Mouse (Mus musculus) MEL (cell line): ENCODE measurements around the gene Cfap161.

Experiments
- CTCF ChIP-seq, 3 experiments: IDR thresholded peaks in 2 of 3; conservative IDR thresholded peaks in 1 of 3; 2 replicates each; pipeline ENCODE4 v1.5.1; 2011 to 2012; ENCODE audit warnings: low read length in 3 of 3, low read depth in 2 of 3, mild to moderate bottlenecking in 2 of 3, improper control_type of control experiment in 1 of 3, inconsistent platforms in 1 of 3, mixed read lengths in 1 of 3, moderate library complexity in 1 of 3; ENCODE audit not compliant: control insufficient read depth in 1 of 3, insufficient read depth in 1 of 3, poor library complexity in 1 of 3, severe bottlenecking in 1 of 3
- MAX ChIP-seq: IDR thresholded peaks from 2 replicates; pipeline ENCODE4 v1.6.1; 2011; ENCODE audit warnings: low read length, improper control_type of control experiment
- POLR2AphosphoS2 ChIP-seq: IDR thresholded peaks from 2 replicates; pipeline ENCODE4 v1.6.1; 2011; ENCODE audit warnings: low read length, improper control_type of control experiment
- SMC3 ChIP-seq: IDR thresholded peaks from 2 replicates; pipeline ENCODE4 v1.6.1; 2011; ENCODE audit warnings: low read depth, low read length, improper control_type of control experiment
- TCF12 ChIP-seq: IDR thresholded peaks from 2 replicates; pipeline ENCODE4 v1.6.1; 2014; ENCODE audit warnings: low read depth, mild to moderate bottlenecking, inconsistent platforms, low read length, improper control_type of control experiment, moderate library complexity
- USF1 ChIP-seq: IDR thresholded peaks from 2 replicates; pipeline ENCODE4 v1.6.1; 2014; ENCODE audit warnings: low read depth, mild to moderate bottlenecking, inconsistent platforms, low read length, improper control_type of control experiment, moderate library complexity

GRCm38 (mm10) chr7:83780026-83780425, 14.7 kb downstream of the Cfap161 start:
- TF ChIP-seq CTCF (IDR thresholded peaks at IDR 0.05 in 2 of 3, conservative IDR thresholded peaks at IDR 0.05 in 1 of 3; ENCODE audit: control insufficient read depth in 1 of 3, insufficient read depth in 1 of 3, low read depth in 2 of 3, low read length in 3 of 3, poor library complexity in 1 of 3, severe bottlenecking in 1 of 3): no peak
- no peak for TF ChIP-seq MAX
- TF ChIP-seq USF1: no peak
- no peak for TF ChIP-seq POLR2AphosphoS2
- TF ChIP-seq TCF12: no peak
- no peak for TF ChIP-seq SMC3
